Mouse (Mus musculus) CH12.LX (cell line): ENCODE data around the gene Mrps14.

ENCODE experiments used
- CTCF ChIP-seq, 2 experiments: IDR thresholded peaks in 1 of 2; conservative IDR thresholded peaks in 1 of 2; 2 replicates each; pipeline ENCODE4 v1.5.1; 2011 to 2012; ENCODE audit warnings: low read depth in 2 of 2, low read length in 2 of 2, improper control_type of control experiment in 1 of 2, inconsistent platforms in 1 of 2, mild to moderate bottlenecking in 1 of 2, moderate library complexity in 1 of 2
- E2F4 ChIP-seq: IDR thresholded peaks from 2 replicates; pipeline ENCODE4 v1.6.1; 2011; ENCODE audit warnings: low read depth, low read length, improper control_type of control experiment; ENCODE audit not compliant: insufficient replicate concordance
- EP300 ChIP-seq: IDR thresholded peaks from 2 replicates; pipeline ENCODE4 v1.6.1; 2011; ENCODE audit warnings: low read length, improper control_type of control experiment
- HCFC1 ChIP-seq: IDR thresholded peaks from 2 replicates; pipeline ENCODE4 v1.6.1; 2012; ENCODE audit warnings: low read depth, mild to moderate bottlenecking, inconsistent platforms, low read length, improper control_type of control experiment
- KAT2A ChIP-seq: IDR thresholded peaks from 2 replicates; pipeline ENCODE4 v1.6.1; 2012; ENCODE audit warnings: low read length, improper control_type of control experiment, inconsistent platforms; ENCODE audit not compliant: insufficient replicate concordance
- NELFE ChIP-seq: IDR thresholded peaks from 2 replicates; pipeline ENCODE4 v1.6.1; 2011; ENCODE audit warnings: low read depth, low read length, improper control_type of control experiment
- POLR2A ChIP-seq: IDR thresholded peaks from 2 replicates; pipeline ENCODE4 v1.6.1; 2011; ENCODE audit warnings: low read depth, mild to moderate bottlenecking, improper control_type of control experiment, low read length
- POLR2AphosphoS2 ChIP-seq: IDR thresholded peaks from 2 replicates; pipeline ENCODE4 v1.6.1; 2011; ENCODE audit warnings: low read depth, low read length, improper control_type of control experiment
- RAD21 ChIP-seq: IDR thresholded peaks from 2 replicates; pipeline ENCODE4 v1.6.1; 2011; ENCODE audit warnings: low read depth, mild to moderate bottlenecking, low read length, improper control_type of control experiment, moderate library complexity
- USF1 ChIP-seq: IDR thresholded peaks from 2 replicates; pipeline ENCODE4 v1.6.1; 2014; ENCODE audit warnings: low read depth, mild to moderate bottlenecking, inconsistent platforms, low read length, improper control_type of control experiment
- ZMIZ1 ChIP-seq: IDR thresholded peaks from 2 replicates; pipeline ENCODE4 v1.6.1; 2012; ENCODE audit warnings: low read depth, mild to moderate bottlenecking, inconsistent platforms, low read length, improper control_type of control experiment
- ZNF384 ChIP-seq: IDR thresholded peaks from 2 replicates; pipeline ENCODE4 v1.6.1; 2012; ENCODE audit warnings: low read depth, low read length, improper control_type of control experiment, inconsistent platforms

DNA sequence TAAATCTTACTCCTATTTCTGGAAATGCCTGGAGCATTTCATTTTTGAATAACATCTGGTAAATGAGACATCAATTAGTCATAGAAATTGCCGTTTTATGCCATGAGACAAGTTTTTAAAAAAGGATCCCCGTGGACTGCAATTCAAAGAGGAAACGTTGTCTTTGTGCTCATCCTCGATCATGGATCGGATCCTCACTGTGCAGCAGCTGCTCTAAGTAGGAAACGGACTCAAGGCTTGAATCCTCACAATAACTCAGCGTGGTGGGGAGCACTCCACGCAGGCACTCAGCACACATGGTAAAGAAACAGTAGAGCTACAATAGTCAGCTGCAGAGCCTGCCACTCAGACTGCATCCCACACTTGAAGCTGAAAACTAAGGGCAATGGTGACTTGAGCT lies 18.1 kb upstream of the Mrps14 start:
- TF ChIP-seq KAT2A (no peak), CTCF (conservative IDR thresholded peaks at IDR 0.05 in 1 of 2, IDR thresholded peaks at IDR 0.05 in 1 of 2; ENCODE audit: low read depth in 2 of 2, low read length in 2 of 2) (no peak), RAD21 (no peak), EP300 (no peak), ZNF384 (no peak), NELFE (no peak), USF1 (no peak), POLR2A (no peak), POLR2AphosphoS2 (no peak), ZMIZ1 (no peak), HCFC1 (no peak), E2F4 (no peak)
